Mouse (Mus musculus) midbrain, embryonic 14.5 days (tissue): ENCODE measurements around the gene Irf4. TPM values are rescaled to one million over a fixed set of nuclear protein-coding genes. Genes with fewer than 3 reads are reported as not detected.

Experiments used
- ATAC-seq: fragments of 200-750 bp; cut with Nextera tagmentation; 2 replicates; pipeline ENCODE4 v1.8.0; 2017; ENCODE audit warnings: moderate number of reproducible peaks, moderate library complexity; ENCODE audit not compliant: low FRiP score, low TSS enrichment
- DNase-seq: peaks from one replicate; pipeline ENCODE4 v3.0.0-alpha.2; 2015
- H3K27ac ChIP-seq: fragments of 300-500 bp; sonication (generic); replicated peaks from 2 replicates; pipeline ENCODE4 v1.5.1; 2014; ENCODE audit warnings: mild to moderate bottlenecking, low read depth, low read length, moderate library complexity
- H3K27me3 ChIP-seq: fragments of 300-500 bp; sonication (generic); 2 replicates; pipeline ENCODE4 v1.6.1; 2014; ENCODE audit warnings: low read length, control low read depth, mixed read lengths; ENCODE audit not compliant: control insufficient read depth, insufficient read depth
- H3K36me3 ChIP-seq: fragments of 300-500 bp; sonication (generic); 2 replicates; pipeline ENCODE4 v1.6.1; 2014; ENCODE audit warnings: low read length, control low read depth; ENCODE audit not compliant: control insufficient read depth, insufficient read depth
- H3K4me1 ChIP-seq: fragments of 300-500 bp; sonication (generic); 2 replicates; pipeline ENCODE4 v1.6.1; 2014; ENCODE audit warnings: mild to moderate bottlenecking, antibody characterized with exemption, low read length, control low read depth; ENCODE audit not compliant: control insufficient read depth, insufficient read depth
- H3K4me2 ChIP-seq: fragments of 300-500 bp; sonication (generic); 2 replicates; pipeline ENCODE4 v1.6.1; 2014; ENCODE audit warnings: mild to moderate bottlenecking, low read length, moderate library complexity
- H3K4me3 ChIP-seq: fragments of 300-500 bp; sonication (generic); replicated peaks from 2 replicates; pipeline ENCODE4 v1.5.1; 2014; ENCODE audit warnings: low read depth, low read length
- H3K9ac ChIP-seq: fragments of 300-500 bp; sonication (generic); replicated peaks from 2 replicates; pipeline ENCODE4 v1.6.1; 2014; ENCODE audit warnings: mild to moderate bottlenecking, low read length, moderate library complexity
- H3K9me3 ChIP-seq: fragments of 300-500 bp; sonication (generic); 2 replicates; pipeline ENCODE4 v1.6.1; 2016; ENCODE audit warnings: low read length, control low read depth, mixed read lengths; ENCODE audit not compliant: control insufficient read depth
- WGBS: fragments of 180-500 bp; shearing (Covaris S2); extraction: QIAGEN DNeasy Blood & Tissue Kit; methylation state at CpG from one replicate; pipeline ENCODE4 v1.1.7; 2014; 5-methylcytosine and 5-hydroxymethylcytosine counted together
- polyA plus RNA-seq: library from polyadenylated mRNA; unstranded; fragments of >200 nt; fragmentation: Nextera tagmentation; extraction: Ambion mirVana; gene quantifications from 2 replicates; pipeline ENCODE4 v1.2.1, GENCODE M21; 2014

The Irf4 gene
- polyA plus RNA-seq, 1 experiment from 2014 or later, result 0.17 TPM

DNA sequence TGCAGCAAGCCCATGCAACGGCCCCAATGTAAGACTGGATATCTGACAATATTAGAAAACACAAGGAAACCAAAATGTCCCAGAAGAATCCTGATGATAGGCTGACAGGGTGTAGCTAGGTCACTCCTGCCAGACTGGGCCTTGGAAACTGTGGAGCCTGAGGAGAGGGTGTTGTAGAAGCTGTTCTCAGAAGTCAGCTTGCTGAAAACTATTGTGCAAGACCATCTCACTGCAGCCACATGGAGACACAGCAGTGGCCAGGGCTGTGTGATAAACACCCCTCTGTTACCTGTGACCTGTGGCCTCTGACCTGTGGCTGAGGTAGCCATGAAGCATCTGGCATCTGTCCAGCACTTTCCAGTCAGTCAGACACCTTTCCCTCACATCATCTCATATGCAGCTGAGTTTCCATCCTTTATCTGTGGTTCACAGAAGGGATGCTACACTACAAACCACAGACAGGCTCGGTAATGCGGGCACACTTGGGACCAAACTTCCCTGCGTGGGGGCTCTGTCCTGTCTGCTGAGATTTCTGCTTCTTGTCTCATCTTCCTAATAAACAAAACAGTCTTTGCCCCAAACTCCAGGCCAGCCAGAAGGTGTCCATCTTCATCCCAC, 36.5 kb downstream of the Irf4 start:
- H3K27ac ChIP-seq, result no peak overlapping the region
- DNase-seq (no peak), ATAC-seq (no peak)
- H3K4me3 ChIP-seq, result no peak overlapping the region
- no peaks in the 10 kb centered on the region for H3K4me1 ChIP-seq
- no peaks in the 10 kb centered on the region for H3K27me3 ChIP-seq
- H3K9me3 ChIP-seq, result no peaks in the 10 kb centered on the region
- 92% methylated on average over 4 of the region's 4 CpGs for WGBS
- H3K9ac ChIP-seq, result no peak overlapping the region
- no peaks in the 10 kb centered on the region for H3K36me3 ChIP-seq
- no peak overlapping the region for H3K4me2 ChIP-seq

GRCm38 (mm10) chr13:30786235-30787035, 37.4 kb downstream of the Irf4 start:
- DNase-seq, result no peak
- no peaks in the 10 kb centered on the region for H3K36me3 ChIP-seq
- no peak overlapping the region for H3K9ac ChIP-seq
- 0 out of 2 replicates have a peak, but pooled peaks have one; percentile 18 for ATAC-seq
- 87% methylated on average over 5 of the region's 5 CpGs for WGBS
- H3K4me2 ChIP-seq, result no peak overlapping the region
- no peaks in the 10 kb centered on the region for H3K9me3 ChIP-seq
- no peak overlapping the region for H3K4me3 ChIP-seq
- H3K4me1 ChIP-seq, result no peaks in the 10 kb centered on the region
- H3K27ac ChIP-seq, result no peak overlapping the region
- no peaks in the 10 kb centered on the region for H3K27me3 ChIP-seq

DNA sequence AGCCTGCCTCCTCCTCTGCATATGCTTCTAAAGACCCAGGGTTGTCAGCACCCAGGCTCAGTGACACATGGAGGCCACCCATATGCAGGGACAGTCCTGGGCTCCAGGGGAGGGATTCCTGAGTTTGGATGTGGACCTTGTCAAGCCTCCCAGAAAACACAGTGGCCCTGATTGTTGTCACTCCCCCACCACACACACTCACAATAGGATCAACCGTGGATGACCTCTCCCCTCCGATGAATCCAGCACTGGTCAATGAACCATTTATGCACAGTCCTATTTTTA, 38.0 kb downstream of the Irf4 start:
- no peak for DNase-seq
- no peak overlapping the region for H3K27ac ChIP-seq
- no peaks in the 10 kb centered on the region for H3K36me3 ChIP-seq
- no peaks in the 10 kb centered on the region for H3K9me3 ChIP-seq
- H3K4me1 ChIP-seq, result no peaks in the 10 kb centered on the region
- H3K4me3 ChIP-seq, result no peak overlapping the region
- no peak for ATAC-seq
- no peak overlapping the region for H3K4me2 ChIP-seq
- WGBS, result 41% methylated on average over 2 of the region's 2 CpGs
- no peak overlapping the region for H3K9ac ChIP-seq
- H3K27me3 ChIP-seq, result no peaks in the 10 kb centered on the region

- H3K9me3 ChIP-seq, result no peaks in the 10 kb centered on the region
- no peaks in the 10 kb centered on the region for H3K36me3 ChIP-seq
- ATAC-seq (no peak), DNase-seq (no peak)
- no peaks in the 10 kb centered on the region for H3K27me3 ChIP-seq
- H3K27ac ChIP-seq, result no peak overlapping the region
- H3K9ac ChIP-seq, result no peak overlapping the region
- WGBS, result 75% methylated on average over 2 of the region's 2 CpGs
- no peak overlapping the region for H3K4me3 ChIP-seq
- H3K4me1 ChIP-seq, result no peaks in the 10 kb centered on the region
- no peak overlapping the region for H3K4me2 ChIP-seq
These were observed 38.5 kb downstream of the Irf4 start for GRCm38 (mm10) chr13:30787556-30787955.

DNA sequence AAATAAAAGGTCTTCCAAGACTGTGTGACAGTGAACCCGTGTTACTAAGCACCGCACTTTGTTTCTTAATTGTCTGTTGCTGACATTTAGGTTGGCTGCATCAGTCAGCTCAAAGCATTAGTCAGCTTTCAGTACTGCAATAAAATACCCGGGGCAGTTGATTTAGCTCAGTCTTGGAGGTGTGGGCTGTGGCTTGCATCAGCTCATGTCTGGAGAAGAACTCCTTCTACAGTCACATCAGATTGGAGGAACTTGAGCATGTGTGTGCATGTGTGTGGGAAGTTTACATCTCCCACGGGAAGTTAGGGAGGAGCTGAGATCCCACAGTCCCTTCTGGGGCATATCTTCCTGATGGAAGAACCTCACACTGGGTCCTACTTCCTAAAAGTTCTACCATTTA, 38.9 kb downstream of the Irf4 start:
- H3K9ac ChIP-seq, result no peak overlapping the region
- no peaks in the 10 kb centered on the region for H3K36me3 ChIP-seq
- no peak for ATAC-seq
- WGBS, result 91% methylated on average over 4 of the region's 4 CpGs
- H3K27me3 ChIP-seq, result no peaks in the 10 kb centered on the region
- H3K27ac ChIP-seq, result no peak overlapping the region
- no peaks in the 10 kb centered on the region for H3K9me3 ChIP-seq
- H3K4me3 ChIP-seq, result no peak overlapping the region
- H3K4me1 ChIP-seq, result no peaks in the 10 kb centered on the region
- DNase-seq, result no peak
- no peak overlapping the region for H3K4me2 ChIP-seq

DNA sequence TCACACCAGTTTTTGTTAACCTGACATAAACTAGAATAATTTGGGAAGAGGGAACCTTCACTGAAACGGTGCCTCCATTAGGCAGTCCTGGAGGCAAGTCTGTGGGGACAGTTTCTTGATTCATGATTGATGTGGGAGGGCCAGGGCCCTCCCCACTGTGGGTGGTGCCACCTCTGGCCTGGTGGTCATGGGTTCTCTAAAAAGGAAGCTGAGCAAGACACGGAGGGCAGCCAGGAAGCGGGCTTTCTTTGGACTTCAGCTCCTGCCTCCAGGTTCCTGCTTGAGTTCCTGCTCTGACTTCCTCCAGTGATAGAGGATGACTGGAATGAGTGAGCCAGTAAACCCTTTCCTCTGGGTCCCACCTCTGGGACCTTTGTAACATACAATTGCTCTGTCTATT, 39.4 kb downstream of the Irf4 start:
- DNase-seq (no peak), ATAC-seq (no peak)
- no peaks in the 10 kb centered on the region for H3K27me3 ChIP-seq
- no peak overlapping the region for H3K27ac ChIP-seq
- no peaks in the 10 kb centered on the region for H3K36me3 ChIP-seq
- 91% methylated on average over 3 of the region's 3 CpGs for WGBS
- no peak overlapping the region for H3K9ac ChIP-seq
- H3K4me2 ChIP-seq, result no peak overlapping the region
- H3K4me3 ChIP-seq, result no peak overlapping the region
- no peaks in the 10 kb centered on the region for H3K4me1 ChIP-seq
- H3K9me3 ChIP-seq, result no peaks in the 10 kb centered on the region

DNA sequence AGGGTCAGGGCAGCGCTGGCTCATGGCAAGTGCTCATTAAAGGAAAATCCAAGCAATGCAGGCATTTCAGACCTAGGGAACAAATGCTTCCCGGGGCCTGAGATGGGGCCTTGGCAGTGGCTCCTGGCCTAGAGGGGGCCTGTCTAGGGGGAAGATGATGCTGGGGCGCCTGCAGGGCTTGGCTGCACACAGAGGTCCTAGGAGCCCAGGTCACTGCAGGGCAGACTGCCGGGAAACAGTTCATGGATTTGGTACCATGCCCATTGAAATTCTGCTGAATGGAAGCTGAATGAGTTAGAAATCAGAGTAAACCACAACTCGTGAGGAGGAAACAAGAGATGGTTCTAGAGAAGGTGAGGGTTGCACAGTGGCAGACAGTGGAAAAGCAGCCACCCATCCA, 41.0 kb downstream of the Irf4 start:
- no peak for ATAC-seq
- Histone ChIP-seq H3K9ac (no peak overlapping the region), H3K4me1 (no peaks in the 10 kb centered on the region), H3K4me3 (no peak overlapping the region), H3K4me2 (no peak overlapping the region), H3K27ac (no peak overlapping the region), H3K9me3 (no peaks in the 10 kb centered on the region), H3K36me3 (no peaks in the 10 kb centered on the region), H3K27me3 (no peaks in the 10 kb centered on the region)
- DNase-seq, result no peak
- WGBS, result 63% methylated on average over 5 of the region's 5 CpGs

GRCm38 (mm10) chr13:30792308-30792707, 43.3 kb downstream of the Irf4 start:
- H3K9ac ChIP-seq, result no peak overlapping the region
- DNase-seq, result no peak
- H3K4me1 ChIP-seq, result no peaks in the 10 kb centered on the region
- H3K4me3 ChIP-seq, result no peak overlapping the region
- 84% methylated on average over 9 of the region's 9 CpGs for WGBS
- H3K27me3 ChIP-seq, result no peaks in the 10 kb centered on the region
- no peaks in the 10 kb centered on the region for H3K36me3 ChIP-seq
- H3K4me2 ChIP-seq, result no peak overlapping the region
- no peak for ATAC-seq
- no peak overlapping the region for H3K27ac ChIP-seq
- H3K9me3 ChIP-seq, result no peaks in the 10 kb centered on the region

GRCm38 (mm10) chr13:30792741-30793140, 43.7 kb downstream of the Irf4 start:
- no peaks in the 10 kb centered on the region for H3K36me3 ChIP-seq

More at GRCm38 (mm10) chr13:30792741-30793140, 43.7 kb downstream of the Irf4 start:
- DNase-seq, result no peak
- Histone ChIP-seq H3K4me3 (no peak overlapping the region), H3K4me1 (no peaks in the 10 kb centered on the region), H3K4me2 (no peak overlapping the region), H3K27me3 (no peaks in the 10 kb centered on the region), H3K27ac (no peak overlapping the region), H3K9me3 (no peaks in the 10 kb centered on the region), H3K9ac (no peak overlapping the region)
- 70% methylated on average over 3 of the region's 3 CpGs for WGBS
- ATAC-seq, result no peak
